Mouse (Mus musculus) left cerebral cortex, postnatal 14 days (tissue): Measurements from ENCODE around the gene Rps2. TPM values are rescaled to one million over a fixed set of nuclear protein-coding genes. Genes with fewer than 3 reads are reported as not detected.
"Not testable (repeated sequence)": the region's sequence is repeated elsewhere in the genome, so short reads cannot be mapped to it uniquely, and the experiment has no call there.

Experiments used
- DNase-seq, 2 experiments: peaks; one replicate each; pipeline ENCODE4 v3.0.0; 2021 to 2022; ENCODE audit warnings: low spot score in 2 of 2, mixed read lengths in 1 of 2
- intact Hi-C: fragments of 180-260 bp; cut with DNase I; formaldehyde crosslinking; loops from one replicate; pipeline ENCODE4 v1.15.1; 2025
- total RNA-seq, 2 experiments: library from RNA; stranded (reverse); gene quantifications; 2 replicates each; pipeline ENCODE4 v1.2.3; 2021

The Rps2 gene
- total RNA-seq, 2 experiments from 2014 or later: 492 to 494 TPM

DNA sequence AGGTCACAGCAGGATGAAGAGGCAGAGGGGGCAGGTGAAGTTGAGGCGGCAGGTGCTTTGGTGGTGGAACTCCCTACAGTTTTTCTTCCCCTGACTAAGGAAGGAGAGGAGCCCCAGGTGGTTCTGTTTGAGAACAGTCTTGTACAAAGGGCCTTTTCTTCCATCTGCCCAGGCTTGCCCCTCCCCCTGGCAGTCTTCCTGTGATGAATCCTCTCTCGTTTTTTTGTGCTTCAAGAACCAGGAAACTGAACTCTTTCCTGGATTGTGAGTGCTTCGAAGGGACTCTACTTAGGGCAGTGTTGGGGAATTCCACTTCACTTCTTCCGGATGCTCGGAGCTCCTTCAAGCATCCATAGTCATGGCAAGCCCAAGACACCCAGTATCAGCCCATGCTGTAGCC is 19.9 kb upstream of the Rps2 start:
- DNase-seq: peak in 1 of 2 experiments; percentile 52
- intact Hi-C loops: no loop called here

DNA sequence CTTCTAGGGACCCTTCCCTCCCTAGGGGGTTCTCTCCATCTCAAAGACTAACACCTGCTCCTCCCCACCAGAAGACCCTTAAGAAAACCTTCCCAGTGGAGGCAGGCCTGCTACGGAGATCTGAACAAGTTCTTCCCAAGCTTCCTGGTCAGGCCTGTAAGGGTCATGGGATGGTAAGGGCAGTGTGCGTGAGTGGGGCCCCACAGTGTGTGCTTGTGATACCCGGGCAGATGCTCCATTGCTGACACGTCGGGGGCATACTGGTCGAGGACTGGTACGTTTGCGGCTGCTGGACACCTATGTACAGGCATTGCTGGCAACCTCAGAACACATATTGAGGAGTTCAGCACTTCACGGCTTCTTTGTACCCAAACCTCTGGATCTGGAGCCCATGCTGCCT is 19.2 kb upstream of the Rps2 start:
- intact Hi-C loops: no loop called here
- DNase-seq: no peak

DNA sequence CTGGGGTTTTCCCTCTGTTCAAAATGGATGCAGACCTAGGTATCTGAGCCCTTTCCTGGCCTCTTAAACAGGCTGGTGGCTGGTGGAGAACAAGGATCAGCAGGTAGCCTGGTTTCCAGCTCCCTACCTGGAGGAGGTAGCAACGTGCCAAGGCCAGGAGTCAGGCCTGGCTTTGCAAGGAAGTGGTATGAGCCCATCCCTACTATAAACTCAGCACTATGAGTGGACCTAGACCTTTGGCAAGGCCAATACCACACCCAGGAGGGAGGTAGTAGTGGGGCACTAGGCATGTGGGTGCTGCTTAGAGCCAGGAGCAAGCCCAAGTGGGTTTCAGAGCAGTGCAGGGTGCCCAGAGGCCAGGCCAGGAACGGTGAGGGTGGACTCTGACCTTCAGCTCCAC is 18.4 kb upstream of the Rps2 start:
- intact Hi-C loops: no loop called here
- no peak for DNase-seq

DNA sequence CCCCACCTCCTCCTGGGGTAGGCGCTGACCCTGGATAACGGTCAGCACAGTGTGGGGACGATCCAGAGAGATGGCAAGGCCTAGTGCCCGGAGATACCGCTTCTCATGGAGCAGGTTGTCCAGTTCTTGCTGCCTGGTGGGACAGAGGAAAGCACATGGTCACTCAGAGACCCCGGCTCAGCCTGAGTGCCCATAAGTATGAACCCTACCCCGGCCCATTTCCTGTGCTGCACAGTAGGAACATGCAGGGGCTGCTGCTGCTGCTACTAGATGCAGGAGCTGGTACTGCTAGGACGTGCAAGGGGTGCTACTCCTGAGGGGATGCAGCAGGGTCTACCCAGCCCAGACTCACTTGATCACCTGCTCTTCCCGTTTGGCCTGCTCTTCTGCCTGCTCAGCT is 16.7 kb upstream of the Rps2 start:
- intact Hi-C loops: no loop called here
- DNase-seq: no peak

DNA sequence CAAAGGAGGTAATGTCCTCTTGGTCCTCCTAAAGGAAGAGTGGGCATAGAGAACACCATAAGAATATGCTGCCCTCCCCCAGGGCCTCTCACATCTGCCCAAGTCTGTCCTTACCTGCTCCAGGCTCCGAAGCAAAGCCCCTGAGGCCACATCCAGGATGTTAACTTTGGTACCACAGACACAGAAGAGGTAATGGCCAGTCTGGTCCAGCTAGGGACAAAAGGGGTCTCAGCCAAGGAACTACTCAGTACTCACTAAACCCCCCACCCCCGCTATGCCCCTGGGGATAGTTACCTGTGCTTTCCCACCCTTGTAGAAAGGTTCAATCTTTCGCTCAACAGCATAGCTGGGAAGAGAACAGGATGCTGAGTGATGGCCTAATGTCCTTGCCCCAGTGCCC is 12.1 kb upstream of the Rps2 start:
- intact Hi-C loops: no loop called here

DNA sequence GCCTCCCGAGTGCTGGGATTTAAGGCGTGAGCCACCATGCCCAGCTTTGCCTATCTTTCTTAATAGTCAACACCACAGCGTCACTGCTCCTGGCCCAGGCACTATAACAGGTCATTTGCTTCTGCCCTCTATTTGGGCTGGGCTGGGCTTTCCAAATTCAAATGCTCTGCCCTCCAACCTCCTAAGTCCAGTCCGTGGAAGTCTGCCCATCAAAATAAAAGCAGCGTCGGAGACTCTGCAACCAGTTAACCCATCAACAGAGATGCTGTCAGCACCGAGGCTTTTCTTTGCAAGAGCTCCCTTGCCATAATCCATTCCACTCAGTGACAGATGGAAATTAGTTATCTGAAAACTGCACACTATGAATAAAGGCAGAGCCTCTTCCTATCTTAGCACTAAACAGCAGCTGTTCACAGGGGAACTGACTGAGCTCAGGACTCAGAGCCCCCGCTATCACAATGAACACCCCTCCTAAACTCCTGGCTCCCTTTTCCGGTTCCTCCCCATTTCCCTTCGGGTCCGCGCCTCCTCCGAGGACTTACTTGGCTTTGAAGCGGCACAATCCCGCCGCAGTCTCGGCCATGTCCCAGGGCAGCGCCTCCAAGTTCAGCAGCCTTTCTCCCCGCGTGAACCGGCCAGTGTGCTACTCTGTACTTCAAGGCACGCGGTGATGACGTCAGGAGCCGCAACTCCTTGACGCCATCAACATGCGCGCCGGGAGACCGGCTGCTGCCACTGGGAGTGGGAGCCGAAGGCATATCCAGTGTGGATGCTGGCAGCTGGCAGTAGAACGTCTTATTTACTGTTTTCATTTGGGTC is 10.7 kb upstream of the Rps2 start, which contains the start of gene Tbl3:
Gene Tbl3, minus strand, starts transcription at position 679 of the 819 bp plus-strand sequence.
- DNase-seq: peak; percentile 94 to 97
- intact Hi-C loops: loop anchor here (1.0 kb wide), 1 partner anchor 12 kb away; no protein-coding TSS in a partner anchor

More for the DNA sequence above, 12.1 kb upstream of the Rps2 start:
- DNase-seq: no peak

DNA sequence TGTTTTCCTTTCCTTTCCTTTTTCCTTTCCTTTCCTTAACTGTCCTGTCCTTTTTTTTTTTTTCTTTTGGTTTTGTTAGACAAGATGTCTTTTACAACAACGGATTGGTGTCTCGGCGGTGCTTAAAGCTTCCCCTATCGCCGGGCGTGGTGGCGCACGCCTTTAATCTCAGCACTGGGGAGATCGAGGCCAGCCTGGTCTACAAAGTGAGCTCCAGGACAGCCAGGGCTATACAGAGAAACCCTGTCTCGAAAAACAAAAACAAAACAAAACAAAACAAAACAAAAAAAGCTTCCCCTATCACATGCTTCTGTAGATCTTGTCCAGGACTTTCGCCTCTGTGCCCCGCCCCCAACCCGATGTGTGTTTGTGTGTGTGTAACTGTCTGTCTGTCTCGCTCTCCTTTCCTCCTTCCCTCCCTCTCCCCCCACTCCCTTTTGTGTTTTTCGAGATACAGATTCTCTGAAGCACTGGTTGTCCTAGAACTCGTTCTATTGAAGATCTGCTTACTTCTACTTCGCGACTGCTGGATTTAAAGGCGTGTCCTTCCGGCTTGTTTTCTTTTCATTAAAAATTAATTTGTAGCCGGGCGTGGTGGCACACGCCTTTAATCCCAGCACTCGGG is 10.0 kb upstream of the Rps2 start:
- intact Hi-C loops: loop anchor here (1.0 kb wide), 1 partner anchor 11 kb away; no protein-coding TSS in a partner anchor
- no peak for DNase-seq

DNA sequence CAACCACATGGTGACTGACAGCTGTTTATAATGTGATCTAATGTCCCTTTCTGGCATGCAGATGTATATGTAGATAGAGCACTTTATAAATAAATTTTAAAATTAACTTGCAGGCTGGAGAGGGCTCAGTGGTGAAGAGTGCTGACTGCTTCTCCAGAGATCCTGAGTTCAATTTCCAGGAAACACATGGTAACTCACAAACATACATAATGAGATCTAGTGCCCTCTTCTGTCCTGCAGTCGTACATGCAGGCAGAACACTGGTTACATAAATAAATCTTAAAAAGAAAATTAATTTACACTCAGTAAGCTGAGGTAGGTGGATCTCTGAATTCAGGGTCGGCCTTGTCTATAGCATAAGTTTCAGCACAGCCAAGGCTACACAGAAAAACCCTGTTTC is 9.3 kb upstream of the Rps2 start:
- intact Hi-C loops: no loop called here
- DNase-seq: no peak

DNA sequence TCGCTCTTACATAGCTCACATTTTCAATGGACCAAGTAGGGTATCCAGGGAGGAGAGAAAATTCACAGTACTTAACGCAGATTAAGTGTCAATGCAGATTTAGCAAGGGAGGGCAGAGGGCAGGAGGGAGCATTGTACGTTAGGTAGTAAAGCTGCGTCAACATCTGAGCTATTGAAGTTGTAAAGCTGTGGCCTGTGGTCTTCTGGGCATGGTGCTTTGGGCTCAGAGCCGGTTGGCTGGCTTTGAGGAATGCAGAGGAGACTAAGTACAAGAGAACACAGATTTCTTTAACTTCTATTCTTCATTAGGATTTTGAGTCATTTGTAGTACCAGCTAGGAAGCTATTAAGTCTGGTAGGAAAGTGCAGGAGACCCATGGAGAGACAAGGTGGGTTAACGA is 2.4 kb upstream of the Rps2 start:
- intact Hi-C loops: no loop called here
- no peak for DNase-seq

DNA sequence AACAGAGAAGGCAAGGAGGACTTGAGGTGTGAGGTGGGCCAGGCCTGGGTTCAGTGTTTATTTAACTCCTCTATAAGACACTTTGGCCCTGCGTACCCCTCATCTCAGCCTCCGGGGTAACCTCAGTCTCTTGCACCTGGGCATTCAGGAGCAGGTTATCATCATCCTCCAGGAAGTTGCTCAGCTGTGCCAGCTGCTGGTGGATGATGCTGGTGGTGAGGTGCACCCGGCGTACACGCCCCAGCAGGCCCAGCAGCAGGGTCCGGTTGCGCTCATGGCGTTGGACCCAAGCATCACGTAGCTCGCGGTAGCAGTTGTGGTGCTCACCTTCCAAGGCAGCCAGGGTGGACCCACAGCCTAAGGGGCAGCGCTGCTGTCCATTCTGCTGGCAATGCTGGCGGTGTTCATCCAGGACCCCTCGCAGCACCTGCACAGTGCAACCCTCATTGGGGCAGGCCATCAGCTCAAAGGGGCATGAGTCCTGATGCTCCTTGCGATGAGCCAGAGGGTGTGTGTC is 1.7 kb upstream of the Rps2 start:
- no peak for DNase-seq
- intact Hi-C loops: no loop called here

DNA sequence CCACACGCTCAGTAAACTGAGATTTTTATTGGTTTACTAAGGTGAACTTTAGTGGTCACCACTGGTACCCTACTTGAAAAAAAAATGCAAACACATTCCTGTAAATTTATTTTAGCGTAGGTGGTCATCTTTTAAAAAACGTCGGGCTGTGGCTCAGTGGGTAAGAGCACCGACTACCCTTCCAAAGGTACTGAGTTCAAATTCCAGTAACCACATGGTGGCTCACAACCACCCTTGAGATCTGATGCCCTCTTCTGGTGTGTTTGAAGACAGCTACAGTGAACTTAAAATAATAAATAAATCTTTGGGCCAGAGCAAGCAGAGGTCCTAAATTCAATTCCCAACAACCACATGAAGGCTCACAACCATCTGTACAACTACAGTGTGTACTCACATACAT is 1.0 kb downstream of the Rps2 start:
- DNase-seq: not testable (repeated sequence)
- intact Hi-C loops: loop anchor here (1.0 kb wide), 1 partner anchor 12 kb away; the partner anchor contains the start of gene Tbl3

DNA sequence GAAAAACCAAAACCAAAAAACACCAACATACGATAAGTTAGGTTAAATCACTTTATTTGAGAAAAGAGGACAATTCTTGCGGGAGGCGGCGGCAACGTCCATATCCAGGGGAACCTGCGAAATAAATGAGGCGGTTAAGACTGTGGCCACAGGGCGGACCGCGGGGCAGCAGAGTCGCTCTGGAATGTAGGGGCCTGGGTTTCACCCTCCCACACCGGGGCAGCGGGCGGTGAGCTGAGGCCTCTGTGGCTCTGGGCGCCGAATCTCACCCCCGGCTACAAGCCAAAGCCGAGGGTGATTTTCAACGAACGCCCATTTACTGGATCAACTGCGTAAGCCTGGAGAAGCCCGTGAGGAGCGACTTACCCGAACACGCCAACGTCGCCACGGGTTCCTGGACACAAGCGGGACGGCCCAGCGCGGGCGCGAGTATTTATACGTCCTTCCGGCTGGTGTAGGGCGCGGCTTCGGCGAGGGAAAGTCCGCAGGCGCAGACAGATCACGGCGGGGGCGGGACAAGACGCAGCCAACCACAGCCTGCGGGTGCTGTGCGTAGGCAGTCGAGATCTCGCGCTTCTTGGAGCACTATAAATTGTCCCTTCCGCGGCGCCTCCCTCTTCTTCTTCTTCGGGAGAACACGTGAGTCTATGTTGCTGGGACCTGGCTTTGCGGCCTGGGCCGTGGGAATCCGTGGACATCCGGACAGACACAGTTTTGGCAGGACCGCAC is 1.7 kb downstream of the Rps2 start:
- DNase-seq: peak; percentile 99
- intact Hi-C loops: loop anchor here (1.0 kb wide), 1 partner anchor 12 kb away; the partner anchor contains the start of gene Tbl3

DNA sequence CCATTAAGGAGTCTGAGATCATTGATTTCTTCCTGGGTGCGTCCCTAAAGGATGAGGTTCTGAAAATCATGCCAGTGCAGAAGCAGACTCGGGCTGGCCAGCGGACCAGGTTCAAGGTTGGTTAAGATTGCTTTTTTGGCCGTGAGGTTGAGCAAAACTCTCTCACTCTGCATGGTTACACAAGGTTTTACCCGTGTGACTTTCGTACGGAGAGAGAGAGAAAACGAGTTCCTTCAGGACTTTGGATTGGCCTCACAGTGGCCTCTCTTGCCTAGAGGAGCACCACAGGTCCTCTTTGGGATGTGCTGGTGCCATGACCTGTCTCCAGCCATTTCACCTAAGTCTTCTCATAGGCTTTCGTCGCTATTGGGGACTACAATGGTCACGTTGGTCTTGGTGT is 2.7 kb downstream of the Rps2 start:
- intact Hi-C loops, DNase-seq: not testable (repeated sequence)

DNA sequence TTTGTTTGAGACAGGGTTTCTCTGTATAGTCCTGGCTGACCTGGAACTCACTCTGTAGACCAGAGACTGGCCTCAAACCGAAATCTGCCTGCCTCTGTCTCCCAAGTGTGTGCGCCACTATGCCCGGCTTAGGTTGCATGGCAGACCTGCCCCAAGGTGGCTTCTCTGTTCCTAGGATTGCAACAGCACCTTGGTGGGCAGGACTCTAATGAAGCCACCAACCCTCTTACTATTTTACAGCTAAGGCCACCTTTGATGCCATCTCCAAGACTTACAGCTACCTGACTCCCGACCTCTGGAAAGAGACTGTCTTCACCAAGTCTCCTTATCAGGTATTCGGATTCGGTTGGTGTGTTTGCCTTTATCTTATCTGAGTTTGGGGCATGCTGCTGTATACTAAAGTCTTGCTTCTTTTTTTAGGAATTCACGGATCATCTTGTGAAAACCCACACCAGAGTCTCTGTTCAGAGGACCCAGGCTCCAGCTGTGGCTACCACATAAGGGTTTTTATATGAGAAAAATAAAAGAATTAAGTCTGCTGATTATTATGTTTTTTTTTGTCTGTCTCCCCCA is 3.6 kb downstream of the Rps2 start:
- DNase-seq, intact Hi-C loops: not testable (repeated sequence)

DNA sequence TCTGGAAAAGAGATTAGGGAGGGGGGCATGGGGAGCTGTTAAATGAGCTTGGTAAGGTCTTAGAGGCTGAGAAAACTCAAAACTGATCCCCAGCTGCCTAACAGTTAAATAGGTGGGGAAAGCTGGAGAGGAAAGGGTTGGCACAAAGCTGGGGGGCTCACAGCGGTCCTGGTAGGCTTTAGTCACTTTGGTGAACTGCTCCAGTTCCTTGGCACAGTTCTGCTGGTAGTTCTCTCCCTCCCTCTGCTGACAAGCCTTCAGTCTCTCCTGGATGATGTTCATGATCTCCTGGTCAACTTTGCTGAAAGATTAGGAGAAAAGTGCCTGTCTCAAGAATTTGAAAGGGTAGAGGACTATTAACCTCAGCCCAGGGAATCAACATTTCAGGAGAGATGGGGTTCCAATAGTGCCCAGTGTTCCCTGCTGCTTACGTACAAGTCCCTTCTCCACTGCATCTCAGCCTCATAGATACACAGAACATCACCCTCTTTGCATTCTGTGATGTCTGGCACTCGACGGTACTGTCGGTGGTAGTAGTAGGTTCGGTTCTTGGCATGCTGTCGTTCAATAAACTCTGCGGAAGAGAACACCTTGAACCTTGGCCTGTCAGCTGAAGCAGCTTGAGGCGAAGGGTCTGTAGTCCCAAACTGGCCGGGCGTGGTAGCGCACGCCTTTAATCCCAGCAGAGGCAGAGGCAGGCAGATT is 4.5 kb downstream of the Rps2 start:
- DNase-seq: no peak
- intact Hi-C loops: no loop called here

DNA sequence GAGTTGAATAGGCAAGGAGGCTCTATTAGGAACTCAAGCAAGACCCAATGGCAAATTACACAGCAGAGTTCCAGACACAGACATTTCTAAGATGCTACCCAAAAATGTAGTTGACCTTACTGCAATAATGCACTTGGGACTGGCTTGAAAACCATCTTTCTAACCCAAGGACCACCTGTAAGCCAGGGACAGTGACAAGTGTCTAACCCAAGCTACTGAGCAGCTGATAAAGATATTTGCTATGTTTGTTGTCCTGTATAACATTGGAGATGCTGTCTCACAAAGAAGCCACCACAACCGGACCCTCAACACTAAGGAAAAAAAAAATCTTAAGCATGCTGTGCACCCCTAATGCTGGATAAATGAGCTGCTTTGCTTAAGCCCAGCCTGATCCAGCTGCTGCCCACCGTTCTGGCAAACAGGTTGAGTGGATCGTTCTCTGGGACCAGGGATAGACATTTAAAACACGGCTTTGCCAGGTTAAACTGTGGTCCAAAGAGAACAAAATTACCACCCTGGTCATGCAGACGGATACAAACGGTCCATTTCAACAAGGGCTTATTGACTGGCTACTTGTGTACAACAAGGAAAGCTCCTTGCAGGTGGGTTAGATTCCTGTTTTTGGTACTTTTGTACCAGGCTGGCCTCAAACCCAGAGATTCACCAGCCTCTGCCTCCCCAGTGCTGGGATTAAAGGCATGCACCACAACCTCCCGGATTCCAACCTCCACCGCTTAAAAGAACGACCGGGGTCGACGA is 5.4 kb downstream of the Rps2 start:
- intact Hi-C loops: no loop called here
- DNase-seq: no peak

DNA sequence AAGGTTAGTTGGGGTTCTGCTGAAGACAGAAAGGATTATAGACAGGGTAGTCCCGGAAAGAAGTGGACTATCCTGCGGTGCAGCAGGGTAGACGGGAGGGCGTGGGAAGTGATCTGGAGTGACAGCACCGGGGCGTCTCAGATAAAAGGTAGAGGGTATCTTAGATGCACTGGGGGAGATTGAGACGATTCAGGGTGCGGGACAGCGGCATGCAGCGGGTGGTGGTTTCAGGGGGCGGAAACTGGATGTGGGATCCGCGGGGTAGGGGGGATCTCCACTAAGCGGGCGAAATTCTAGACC is 5.9 kb downstream of the Rps2 start:
- intact Hi-C loops: no loop called here

DNA sequence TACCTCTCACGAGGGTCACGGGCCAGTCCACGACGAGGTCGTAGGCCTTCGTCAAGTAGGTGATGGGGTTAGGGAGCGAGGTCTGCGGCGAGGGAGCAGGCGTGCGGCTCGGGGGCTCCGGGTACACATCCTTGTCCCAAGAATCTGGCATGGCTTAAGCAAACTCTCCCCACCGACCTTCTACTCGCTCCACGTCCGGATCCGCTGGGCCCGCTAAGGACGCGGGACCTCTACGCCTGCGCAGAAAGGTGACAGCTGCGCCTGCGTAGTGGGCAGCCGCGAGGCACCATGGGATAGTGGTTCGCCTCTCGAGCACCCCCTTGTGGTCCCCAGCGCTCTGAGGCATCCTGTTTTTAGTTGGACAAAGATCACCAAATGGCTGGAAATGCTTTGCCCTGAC is 6.3 kb downstream of the Rps2 start, which contains the start of gene Ndufb10:
Gene Ndufb10, minus strand, starts transcription at position 295 of the 400 bp plus-strand sequence.
- peak; percentile 97 to 98 for DNase-seq
- intact Hi-C loops: no loop called here

More for the DNA sequence above, 5.9 kb downstream of the Rps2 start:
- peak in 1 of 2 experiments; percentile 22 for DNase-seq
